Mouse (Mus musculus): ENCODE measurements around the gene Lrrc8e.

The Lrrc8e gene

GRCm38 (mm10) chr8:4226739-4227347 is at the start of gene Lrrc8e:
Gene Lrrc8e (plus strand): TSS chr8:4226827.
- no peak for DNase-seq

- no peak for DNase-seq
Measured at GRCm38 (mm10) chr8:4183409-4183808, 43.2 kb upstream of the Lrrc8e start.

GRCm38 (mm10) chr8:4186151-4186550 is 40.5 kb upstream of the Lrrc8e start:
- DNase-seq, result no peak

GRCm38 (mm10) chr8:4188605-4189004 is 38.0 kb upstream of the Lrrc8e start:
- no peak for DNase-seq

GRCm38 (mm10) chr8:4189031-4189722 is 37.5 kb upstream of the Lrrc8e start:
- DNase-seq, result no peak

- peak; percentile 87 for DNase-seq
Measured at GRCm38 (mm10) chr8:4192305-4192704, 34.3 kb upstream of the Lrrc8e start.

GRCm38 (mm10) chr8:4192807-4193587 is 33.6 kb upstream of the Lrrc8e start:
- DNase-seq, result peak; percentile 88

GRCm38 (mm10) chr8:4193588-4193894 is 33.1 kb upstream of the Lrrc8e start:
- DNase-seq, result no peak

GRCm38 (mm10) chr8:4201321-4201720 is 25.3 kb upstream of the Lrrc8e start:
- no peak for DNase-seq

GRCm38 (mm10) chr8:4205246-4206123 is 21.1 kb upstream of the Lrrc8e start:
- DNase-seq, result no peak

GRCm38 (mm10) chr8:4206182-4207015 is 20.2 kb upstream of the Lrrc8e start:
- no peak for DNase-seq

GRCm38 (mm10) chr8:4207016-4207350 is 19.6 kb upstream of the Lrrc8e start:
- no peak for DNase-seq

GRCm38 (mm10) chr8:4211097-4211496 is 15.5 kb upstream of the Lrrc8e start:
- no peak for DNase-seq

- no peak for DNase-seq
Measured at GRCm38 (mm10) chr8:4212809-4213209, 13.8 kb upstream of the Lrrc8e start.

GRCm38 (mm10) chr8:4213210-4214005 is 13.2 kb upstream of the Lrrc8e start:
- DNase-seq, result no peak

- peak; percentile 45 for DNase-seq
Measured at GRCm38 (mm10) chr8:4214006-4214980, 12.3 kb upstream of the Lrrc8e start.

- no peak for DNase-seq
Measured at GRCm38 (mm10) chr8:4216296-4216695, 10.3 kb upstream of the Lrrc8e start.

GRCm38 (mm10) chr8:4216791-4217621 is 9.6 kb upstream of the Lrrc8e start, which contains the start of gene Prr36:
Gene Prr36 (minus strand): TSS chr8:4217459.
- DNase-seq, result peak; percentile 74

GRCm38 (mm10) chr8:4219617-4220016 is 7.0 kb upstream of the Lrrc8e start:
- DNase-seq, result no peak

All from layer of hippocampus, adult 9-11 months (tissue).